Mouse (Mus musculus): ENCODE results near the gene Itch. TPM values are rescaled to one million over a fixed set of nuclear protein-coding genes. Genes with fewer than 3 reads are reported as not detected.

Gene Itch
- 47.7 and 48.7 TPM in 2 replicates for polyA plus RNA-seq (2015; fragmentation: Nextera tagmentation; extraction: Ambion mirVana)

- Histone ChIP-seq H3K4me3 (peak within 1 kb of the TSS; percentile 90), H3K4me1 (replicated peaks) (peaks cover 32% of the 10 kb centered on the region), H3K27ac (replicated peaks) (peak within 1 kb of the TSS; percentile 90), H3K9ac (peak within 1 kb of the TSS; percentile 89), H3K9me3 (no peaks in the 10 kb centered on the region), H3K36me3 (peaks cover 6% of the 10 kb centered on the region), H3K4me2 (peak within 1 kb of the TSS; percentile 66), H3K27me3 (no peaks in the 10 kb centered on the region)
- 3% methylated on average over 64 of the region's 65 CpGs for WGBS
- ATAC-seq (ENCODE audit: low read depth): peak; percentile 98
Observed at GRCm38 (mm10) chr2:155133011-155133976, at the start of gene Itch. TSS of gene Itch (plus strand) at chr2:155133509.

DNA sequence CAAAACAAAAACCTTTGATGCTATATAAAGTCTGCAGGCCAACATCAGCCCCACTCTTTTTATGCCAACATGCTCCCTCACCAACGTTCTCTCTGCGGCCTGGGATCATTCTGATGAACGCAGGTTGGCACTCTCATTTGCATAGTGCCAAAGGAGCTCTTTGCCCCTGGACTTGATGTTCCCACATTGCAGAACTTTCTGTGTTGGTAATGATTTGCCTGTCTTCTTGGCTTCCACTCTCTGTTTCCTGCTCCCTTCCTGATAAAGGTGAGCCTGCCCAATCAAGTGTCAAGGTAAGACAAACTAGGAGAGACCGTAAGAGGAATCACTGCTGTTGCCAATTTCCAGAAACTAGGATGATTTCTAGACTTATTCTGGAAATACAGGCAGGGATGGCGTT is 48.8 kb upstream of the Itch start:
- no peaks in the 10 kb centered on the region for H3K4me1 ChIP-seq (replicated peaks)
- no peak overlapping the region for H3K4me2 ChIP-seq
- H3K27ac ChIP-seq (replicated peaks): no peak overlapping the region
- no peaks in the 10 kb centered on the region for H3K27me3 ChIP-seq
- H3K4me3 ChIP-seq: no peak overlapping the region
- no peaks in the 10 kb centered on the region for H3K36me3 ChIP-seq
- no peaks in the 10 kb centered on the region for H3K9me3 ChIP-seq
- WGBS: 83% methylated on average over 5 of the region's 5 CpGs
- no peak overlapping the region for H3K9ac ChIP-seq
- ATAC-seq (ENCODE audit: low read depth): no peak

GRCm38 (mm10) chr2:155086328-155086727 is 47.0 kb upstream of the Itch start:
- no peaks in the 10 kb centered on the region for H3K36me3 ChIP-seq
- no peak overlapping the region for H3K9ac ChIP-seq
- 90% methylated on average over 5 of the region's 5 CpGs for WGBS
- H3K4me3 ChIP-seq: no peak overlapping the region
- no peak for ATAC-seq (ENCODE audit: low read depth)
- H3K9me3 ChIP-seq: no peaks in the 10 kb centered on the region
- no peaks in the 10 kb centered on the region for H3K27me3 ChIP-seq
- H3K27ac ChIP-seq (replicated peaks): no peak overlapping the region
- no peak overlapping the region for H3K4me2 ChIP-seq
- no peaks in the 10 kb centered on the region for H3K4me1 ChIP-seq (replicated peaks)

DNA sequence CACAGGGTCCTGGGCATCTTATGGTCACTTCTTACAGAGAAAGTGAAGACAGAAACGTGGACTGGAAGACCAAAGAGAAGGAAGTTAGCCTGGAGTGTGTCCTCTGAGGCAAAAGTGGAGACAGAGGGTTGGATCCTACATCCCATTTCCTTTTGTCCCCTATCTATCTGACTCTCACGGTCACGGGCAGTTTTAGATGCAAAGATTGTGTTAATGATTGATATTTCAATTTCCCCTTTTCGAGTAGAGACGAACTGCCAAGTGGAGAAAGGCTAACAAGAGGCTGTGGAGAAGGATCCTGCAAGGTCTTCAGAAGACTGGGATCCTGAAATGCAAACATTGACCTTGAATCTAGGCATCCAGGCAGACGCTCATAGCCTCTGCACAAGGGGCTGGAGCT is 45.0 kb upstream of the Itch start:
- H3K9ac ChIP-seq: no peak overlapping the region
- no peak overlapping the region for H3K4me3 ChIP-seq
- H3K27ac ChIP-seq (replicated peaks): no peak overlapping the region
- no peaks in the 10 kb centered on the region for H3K9me3 ChIP-seq
- H3K4me2 ChIP-seq: no peak overlapping the region
- H3K27me3 ChIP-seq: no peaks in the 10 kb centered on the region
- no peaks in the 10 kb centered on the region for H3K36me3 ChIP-seq
- no peak for ATAC-seq (ENCODE audit: low read depth)
- no peaks in the 10 kb centered on the region for H3K4me1 ChIP-seq (replicated peaks)
- WGBS: 86% methylated on average over 6 of the region's 6 CpGs

- WGBS: 64% methylated on average over 13 of the region's 13 CpGs
Observed at GRCm38 (mm10) chr2:155090909-155091742, 42.2 kb upstream of the Itch start.

DNA sequence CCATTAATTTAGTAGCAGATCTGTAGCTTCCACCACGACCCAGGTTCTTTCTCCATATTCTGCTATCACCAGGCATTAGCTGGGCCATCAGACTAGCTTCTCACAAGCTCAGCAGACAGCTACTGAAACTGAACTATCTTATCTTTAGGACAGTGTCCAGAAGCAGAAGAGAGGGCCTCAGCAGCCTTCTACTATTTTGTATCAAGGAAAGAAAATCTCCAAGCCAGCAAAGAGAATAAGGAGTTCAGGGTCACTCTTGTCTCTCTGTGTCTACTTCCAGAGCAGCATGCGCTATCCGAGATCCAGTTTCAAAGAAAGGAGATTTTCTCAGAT is 41.6 kb upstream of the Itch start:
- H3K9ac ChIP-seq: no peak overlapping the region
- no peaks in the 10 kb centered on the region for H3K36me3 ChIP-seq
- no peak overlapping the region for H3K27ac ChIP-seq (replicated peaks)
- H3K9me3 ChIP-seq: no peaks in the 10 kb centered on the region
- no peaks in the 10 kb centered on the region for H3K27me3 ChIP-seq
- WGBS: 84% methylated on average over 3 of the region's 3 CpGs
- no peak overlapping the region for H3K4me3 ChIP-seq
- no peak for ATAC-seq (ENCODE audit: low read depth)
- H3K4me1 ChIP-seq (replicated peaks): no peaks in the 10 kb centered on the region
- no peak overlapping the region for H3K4me2 ChIP-seq

More at GRCm38 (mm10) chr2:155090909-155091742, 42.2 kb upstream of the Itch start:
- no peaks in the 10 kb centered on the region for H3K4me1 ChIP-seq (replicated peaks)
- no peaks in the 10 kb centered on the region for H3K9me3 ChIP-seq
- no peaks in the 10 kb centered on the region for H3K27me3 ChIP-seq
- no peak overlapping the region for H3K4me2 ChIP-seq
- no peak overlapping the region for H3K4me3 ChIP-seq
- no peaks in the 10 kb centered on the region for H3K36me3 ChIP-seq
- no peak overlapping the region for H3K27ac ChIP-seq (replicated peaks)
- H3K9ac ChIP-seq: no peak overlapping the region
- no peak for ATAC-seq (ENCODE audit: low read depth)

DNA sequence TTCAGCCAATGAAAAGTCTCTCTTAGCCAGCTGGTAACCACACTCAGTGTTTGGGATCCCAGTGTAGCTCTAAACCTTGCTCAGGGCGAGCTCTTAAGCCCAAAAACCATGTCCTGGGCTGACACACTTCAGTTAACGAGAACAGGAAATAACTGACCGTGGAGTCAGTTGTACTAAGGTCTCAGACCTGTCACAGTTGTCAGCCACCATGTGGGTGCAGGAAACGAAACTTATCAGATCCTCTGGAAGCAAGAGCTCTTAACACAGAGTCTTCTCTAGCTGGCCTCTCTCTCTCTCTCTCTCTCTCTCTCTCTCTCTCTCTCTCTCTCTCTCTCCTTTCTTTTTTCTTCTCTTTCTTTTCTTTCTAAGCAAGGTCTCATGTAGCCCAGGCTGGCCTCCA is 39.9 kb upstream of the Itch start:
- Histone ChIP-seq H3K4me2 (no peak overlapping the region), H3K9me3 (no peaks in the 10 kb centered on the region), H3K4me3 (no peak overlapping the region), H3K27ac (replicated peaks) (no peak overlapping the region), H3K36me3 (no peaks in the 10 kb centered on the region), H3K9ac (no peak overlapping the region), H3K4me1 (replicated peaks) (no peaks in the 10 kb centered on the region), H3K27me3 (no peaks in the 10 kb centered on the region)
- WGBS: 66% methylated on average over 4 of the region's 4 CpGs
- no peak for ATAC-seq (ENCODE audit: low read depth)

GRCm38 (mm10) chr2:155098720-155099380 is 34.5 kb upstream of the Itch start:
- H3K9me3 ChIP-seq: no peaks in the 10 kb centered on the region
- WGBS: 71% methylated on average over 9 of the region's 9 CpGs
- no peak overlapping the region for H3K4me2 ChIP-seq
- no peaks in the 10 kb centered on the region for H3K27me3 ChIP-seq
- no peak overlapping the region for H3K27ac ChIP-seq (replicated peaks)
- no peak for ATAC-seq (ENCODE audit: low read depth)
- H3K4me1 ChIP-seq (replicated peaks): no peaks in the 10 kb centered on the region
- H3K4me3 ChIP-seq: no peak overlapping the region
- no peak overlapping the region for H3K9ac ChIP-seq
- no peaks in the 10 kb centered on the region for H3K36me3 ChIP-seq

DNA sequence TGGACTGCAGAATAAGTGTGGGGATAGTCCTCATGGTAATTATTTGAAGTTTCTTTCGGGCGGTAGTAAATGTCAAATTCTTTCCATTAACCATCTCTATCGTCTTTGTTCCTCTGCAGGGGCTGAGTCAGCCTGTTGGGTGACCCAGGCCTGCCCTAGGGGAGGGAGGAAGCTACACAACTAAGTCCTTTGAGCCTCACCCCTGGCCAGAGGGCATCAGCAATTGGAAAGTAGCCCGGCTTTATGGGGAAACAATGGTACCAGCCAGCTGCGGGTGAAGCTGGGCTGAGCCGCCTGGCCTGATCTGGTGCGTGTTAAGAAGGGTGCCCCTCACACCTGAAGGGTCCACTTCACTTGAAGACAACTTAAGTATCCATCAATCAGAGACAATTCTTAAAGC is 33.9 kb upstream of the Itch start:
- H3K36me3 ChIP-seq: no peaks in the 10 kb centered on the region
- ATAC-seq (ENCODE audit: low read depth): no peak
- H3K27me3 ChIP-seq: no peaks in the 10 kb centered on the region
- no peak overlapping the region for H3K9ac ChIP-seq
- H3K4me1 ChIP-seq (replicated peaks): no peaks in the 10 kb centered on the region
- H3K4me3 ChIP-seq: no peak overlapping the region
- no peaks in the 10 kb centered on the region for H3K9me3 ChIP-seq
- 42% methylated on average over 7 of the region's 7 CpGs for WGBS
- H3K27ac ChIP-seq (replicated peaks): no peak overlapping the region
- no peak overlapping the region for H3K4me2 ChIP-seq

GRCm38 (mm10) chr2:155099994-155100795 is 33.1 kb upstream of the Itch start:
- 75% methylated on average over 14 of the region's 14 CpGs for WGBS
- H3K36me3 ChIP-seq: no peaks in the 10 kb centered on the region
- no peaks in the 10 kb centered on the region for H3K4me1 ChIP-seq (replicated peaks)
- H3K27ac ChIP-seq (replicated peaks): no peak overlapping the region
- H3K27me3 ChIP-seq: no peaks in the 10 kb centered on the region
- no peak for ATAC-seq (ENCODE audit: low read depth)
- H3K9me3 ChIP-seq: no peaks in the 10 kb centered on the region
- H3K9ac ChIP-seq: no peak overlapping the region
- H3K4me3 ChIP-seq: no peak overlapping the region
- H3K4me2 ChIP-seq: no peak overlapping the region

DNA sequence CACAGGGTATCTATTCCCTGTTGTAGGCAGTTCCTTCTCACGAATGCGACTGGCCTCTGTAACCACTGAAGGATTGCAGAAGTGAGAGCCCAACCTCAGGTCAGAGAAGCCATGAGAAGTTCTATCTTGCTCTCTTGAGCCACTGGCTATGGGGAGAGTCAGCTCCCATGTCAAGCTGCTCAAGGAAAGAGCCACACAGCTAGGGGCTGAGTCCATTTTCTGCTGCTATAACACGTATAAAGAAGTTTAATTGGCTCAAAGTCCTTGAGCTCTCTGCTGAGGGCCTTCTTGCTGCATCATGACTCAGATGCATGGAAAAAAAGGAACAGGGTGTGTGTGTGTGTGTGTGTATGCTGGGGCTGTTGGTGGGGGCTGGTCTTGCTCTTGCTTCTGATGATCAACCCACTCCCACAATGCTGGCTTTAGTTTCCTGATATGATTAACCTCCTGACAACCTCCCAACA is 32.5 kb upstream of the Itch start:
- WGBS: 79% methylated on average over 3 of the region's 3 CpGs
- Histone ChIP-seq H3K9me3 (no peaks in the 10 kb centered on the region), H3K4me1 (replicated peaks) (no peaks in the 10 kb centered on the region), H3K9ac (no peak overlapping the region), H3K4me3 (no peak overlapping the region), H3K4me2 (no peak overlapping the region), H3K36me3 (no peaks in the 10 kb centered on the region), H3K27ac (replicated peaks) (no peak overlapping the region), H3K27me3 (no peaks in the 10 kb centered on the region)
- no peak for ATAC-seq (ENCODE audit: low read depth)

Data from neural tube, embryonic 13.5 days (tissue).